Mouse (Mus musculus): ENCODE results near the gene Rhob. TPM values are rescaled to one million over a fixed set of nuclear protein-coding genes. Genes with fewer than 3 reads are reported as not detected.

Rhob gene
- 100 to 1,000 TPM; 167 to 177 TPM for total RNA-seq (2021)

GRCm38 (mm10) chr12:8499871-8500596, at the start of gene Rhob:
Rhob (minus strand) TSS chr12:8500009.
- peak; percentile 96 to 99 for DNase-seq
- intact Hi-C loops (cut with DNase I), result no loop called here

- intact Hi-C loops (cut with DNase I), result loop anchor here (2.0 kb wide), 2 partner anchors 27 to 43 kb away; no protein-coding TSS in a partner anchor
- DNase-seq, result peak; percentile 83 to 84
Observed at GRCm38 (mm10) chr12:8547357-8547756, 47.5 kb upstream of the Rhob start.

GRCm38 (mm10) chr12:8546801-8547200, 47.0 kb upstream of the Rhob start:
- DNase-seq, result no peak
- intact Hi-C loops (cut with DNase I), result loop anchor here (1.0 to 2.0 kb wide), 3 partner anchors 26 to 226 kb away; no protein-coding TSS in a partner anchor

- DNase-seq, result no peak
- intact Hi-C loops (cut with DNase I), result no loop called here
Observed at GRCm38 (mm10) chr12:8545066-8545610, 45.3 kb upstream of the Rhob start.

- DNase-seq, result no peak
- intact Hi-C loops (cut with DNase I), result no loop called here
Observed at GRCm38 (mm10) chr12:8542371-8542770, 42.6 kb upstream of the Rhob start.

- intact Hi-C loops (cut with DNase I), result no loop called here
- DNase-seq, result no peak
Observed at GRCm38 (mm10) chr12:8539471-8539870, 39.7 kb upstream of the Rhob start.

GRCm38 (mm10) chr12:8537291-8537690, 37.5 kb upstream of the Rhob start:
- no peak for DNase-seq
- intact Hi-C loops (cut with DNase I), result no loop called here

GRCm38 (mm10) chr12:8536221-8536965, 36.6 kb upstream of the Rhob start:
- intact Hi-C loops (cut with DNase I), result no loop called here

GRCm38 (mm10) chr12:8535596-8535995, 35.8 kb upstream of the Rhob start:
- DNase-seq, result no peak
- intact Hi-C loops (cut with DNase I), result no loop called here

More at GRCm38 (mm10) chr12:8536221-8536965, 36.6 kb upstream of the Rhob start:
- peak; percentile 10 to 22 for DNase-seq

- intact Hi-C loops (cut with DNase I), result no loop called here
- no peak for DNase-seq
Observed at GRCm38 (mm10) chr12:8534915-8535314, 35.1 kb upstream of the Rhob start.

GRCm38 (mm10) chr12:8527770-8528169, 28.0 kb upstream of the Rhob start:
- no peak for DNase-seq
- intact Hi-C loops (cut with DNase I), result no loop called here

GRCm38 (mm10) chr12:8527175-8527574, 27.4 kb upstream of the Rhob start:
- intact Hi-C loops (cut with DNase I), result no loop called here

GRCm38 (mm10) chr12:8524062-8524461, 24.3 kb upstream of the Rhob start:
- intact Hi-C loops (cut with DNase I), result no loop called here
- no peak for DNase-seq

More at GRCm38 (mm10) chr12:8527175-8527574, 27.4 kb upstream of the Rhob start:
- DNase-seq, result no peak

- intact Hi-C loops (cut with DNase I), result no loop called here
Observed at GRCm38 (mm10) chr12:8522711-8523110, 22.9 kb upstream of the Rhob start.

GRCm38 (mm10) chr12:8521375-8522047, 21.7 kb upstream of the Rhob start:
- intact Hi-C loops (cut with DNase I), result loop anchor here (2.0 kb wide), 1 partner anchor 25 kb away; no protein-coding TSS in a partner anchor
- DNase-seq, result peak; percentile 91 to 94

More at GRCm38 (mm10) chr12:8522711-8523110, 22.9 kb upstream of the Rhob start:
- DNase-seq, result no peak

- DNase-seq, result peak; percentile 27 to 41
- intact Hi-C loops (cut with DNase I), result loop anchor here (2.0 kb wide), 1 partner anchor 27 kb away; no protein-coding TSS in a partner anchor
Observed at GRCm38 (mm10) chr12:8519431-8520160, 19.8 kb upstream of the Rhob start.

GRCm38 (mm10) chr12:8511037-8511882, 11.5 kb upstream of the Rhob start:
- intact Hi-C loops (cut with DNase I), result no loop called here
- DNase-seq, result peak; percentile 24 to 27

GRCm38 (mm10) chr12:8510317-8510988, 10.6 kb upstream of the Rhob start:
- no peak for DNase-seq
- intact Hi-C loops (cut with DNase I), result no loop called here

GRCm38 (mm10) chr12:8509693-8510092, 9.9 kb upstream of the Rhob start:
- DNase-seq, result peak; percentile 54 to 61
- intact Hi-C loops (cut with DNase I), result no loop called here
